Mouse (Mus musculus) spleen, adult 12 weeks (tissue): ENCODE measurements at regions not wholly inside any gene's neighbourhood (a gene's known extent, or its start where the extent isn't known, plus 50 kb on each side); places are given as distances from the start of the nearest gene placed in this dataset.
A peak's percentile ranks its signal among the peaks of the same experiment; 100 is the strongest.
"Not testable (repeated sequence)": the region's sequence is repeated elsewhere in the genome, so short reads cannot be mapped to it uniquely, and the experiment has no call there.

Experiments
- DNase-seq: peaks from one replicate; pipeline ENCODE4 v3.0.0; 2022; ENCODE audit warnings: low spot score

- peak; percentile 71 for DNase-seq
These were observed 112.6 kb upstream of the Zfp960 start for GRCm38 (mm10) chr17:16951092-16952016.

GRCm38 (mm10) chr17:16952146-16952545, 111.8 kb upstream of the Zfp960 start:
- not testable (repeated sequence) for DNase-seq

- not testable (repeated sequence) for DNase-seq
These were observed 66.7 kb upstream of the Zfp960 start for GRCm38 (mm10) chr17:16997241-16997640.

- DNase-seq, result peak; percentile 81
These were observed 59.2 kb upstream of the Zfp960 start for GRCm38 (mm10) chr17:17004632-17005265.

GRCm38 (mm10) chr17:17005267-17005666, 58.6 kb upstream of the Zfp960 start:
- not testable (repeated sequence) for DNase-seq
